Mouse (Mus musculus) heart, adult 2 months (tissue): ENCODE results near the gene Opn5.

Experiments used
- CTCF ChIP-seq: fragments of 200-600 bp; IDR thresholded peaks from 2 replicates; pipeline ENCODE4 v1.8.1; 2022; ENCODE audit warnings: antibody characterized with exemption, mild to moderate bottlenecking, moderate library complexity
- POLR2A ChIP-seq: fragments of 200-500 bp; IDR thresholded peaks from 2 replicates; pipeline ENCODE4 v1.6.1; 2011; ENCODE audit warnings: mild to moderate bottlenecking, low read depth, low read length, control low read depth; ENCODE audit not compliant: insufficient read depth

DNA sequence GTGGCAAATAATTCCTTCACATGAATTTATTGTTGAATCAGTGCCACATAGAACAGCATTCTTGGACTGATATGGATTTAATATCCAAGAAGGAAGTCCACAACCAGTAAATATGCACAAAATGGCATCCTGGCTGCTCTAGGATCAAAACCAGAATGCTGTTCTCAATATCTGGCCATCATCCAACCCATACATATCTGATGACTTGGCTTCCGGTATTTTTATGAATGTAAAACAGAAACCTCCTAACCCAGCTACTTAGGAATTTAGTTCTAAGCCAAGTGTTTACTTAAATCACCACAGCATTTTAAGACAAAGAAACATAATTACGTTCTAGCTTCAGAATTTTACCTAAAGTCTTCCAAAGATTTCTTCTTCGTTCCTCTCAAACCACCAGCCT, 31.0 kb downstream of the Opn5 start:
- TF ChIP-seq CTCF, result no peak
- no peak for TF ChIP-seq POLR2A
